ENCODE assay signal across 8 mouse cellular contexts in genomic region chr13:12589003-12589402, GRCm38 (mm10). TPM values are rescaled to one million over a fixed set of nuclear protein-coding genes. Genes with fewer than 3 reads are reported as not detected.
DNase-seq lines count a peak whose midpoint lies in the region; ATAC-seq and TF ChIP-seq lines count a peak whose summit lies in the region.

No protein-coding gene starts in this region.

- no peak overlapping the region for H3K27ac ChIP-seq in heart, embryonic 11.5 days (ENCODE audit: low read depth, low read length)
- H3K27ac ChIP-seq in ES-Bruce4 (ENCODE audit: insufficient read depth, low read length) = no peak overlapping the region
- no peak overlapping the region for H3K27ac ChIP-seq in layer of hippocampus, adult 2 months

- 1% methylated on average over 3 of the region's 3 CpGs for WGBS in heart, embryonic 11.5 days (ENCODE audit: insufficient replicate concordance)

- no peak overlapping the region for H3K9ac ChIP-seq in heart, embryonic 11.5 days (ENCODE audit: low read depth, low read length)
- no peak overlapping the region for H3K9ac ChIP-seq in ES-Bruce4 (ENCODE audit: low read depth, poor library complexity, severe bottlenecking)

- no peak for TF ChIP-seq POLR2A in ES-Bruce4 (IDR thresholded peaks at IDR 0.05; ENCODE audit: insufficient read depth, low read length)

- H3K36me3 ChIP-seq in heart, embryonic 11.5 days (ENCODE audit: control insufficient read depth, insufficient read depth, low read length) = no peaks in the 10 kb centered on the region
- H3K36me3 ChIP-seq in ES-Bruce4 (ENCODE audit: control insufficient read depth, insufficient read depth, low read length, poor library complexity, severe bottlenecking) = no peaks in the 10 kb centered on the region
- H3K36me3 ChIP-seq in splenic B cell, adult 2 months (ENCODE audit: control insufficient read depth, insufficient read depth, low read length, poor library complexity, severe bottlenecking) = peaks cover 10% of the 10 kb centered on the region

- H3K4me3 ChIP-seq in heart, embryonic 11.5 days (ENCODE audit: low read depth, low read length) = no peak overlapping the region
- H3K4me3 ChIP-seq in ES-Bruce4 (ENCODE audit: low read depth, low read length) = no peak overlapping the region
- H3K4me3 ChIP-seq in layer of hippocampus, adult 2 months = no peak overlapping the region

- peak; percentile 81 for TF ChIP-seq CTCF in ES-Bruce4 (IDR thresholded peaks at IDR 0.05; ENCODE audit: low read depth, low read length)
- peak; percentile 80 for TF ChIP-seq CTCF in layer of hippocampus, adult 2 months (conservative IDR thresholded peaks at IDR 0.05)

- no peak overlapping the region for H3K4me2 ChIP-seq in heart, embryonic 11.5 days

- no peak for TF ChIP-seq EP300 in ES-Bruce4 (IDR thresholded peaks at IDR 0.05; ENCODE audit: insufficient read depth, low read depth, low read length)

- H3K27me3 ChIP-seq in heart, embryonic 11.5 days (ENCODE audit: control insufficient read depth, insufficient read depth, low read length) = no peaks in the 10 kb centered on the region
- H3K27me3 ChIP-seq in ES-Bruce4 (ENCODE audit: control insufficient read depth, insufficient read depth, low read length, poor library complexity, severe bottlenecking) = no peaks in the 10 kb centered on the region
- H3K27me3 ChIP-seq in splenic B cell, adult 2 months (ENCODE audit: control insufficient read depth, insufficient read depth, low read length, poor library complexity, severe bottlenecking) = no peaks in the 10 kb centered on the region

- H3K4me1 ChIP-seq in heart, embryonic 11.5 days (ENCODE audit: control insufficient read depth, insufficient read depth, low read length) = no peaks in the 10 kb centered on the region
- no peaks in the 10 kb centered on the region for H3K4me1 ChIP-seq in ES-Bruce4 (ENCODE audit: control insufficient read depth, insufficient read depth, low read length)

- intact Hi-C loops in gastrocnemius, postnatal 14 days (cut with DNase I; ENCODE audit: low total_unique reads) = no loop called here

- H3K9me3 ChIP-seq in heart, embryonic 11.5 days (replicated peaks; ENCODE audit: control insufficient read depth, low read length) = no peaks in the 10 kb centered on the region
- no peaks in the 10 kb centered on the region for H3K9me3 ChIP-seq in ES-Bruce4 (replicated peaks; ENCODE audit: control insufficient read depth, insufficient read depth, low read length, poor library complexity, severe bottlenecking)

- peak; percentile 68 for DNase-seq in heart, adult 11 months
- peak; percentile 46 for DNase-seq in c-Kit-positive CD71-positive TER-119-negative erythroid progenitor cells, embryonic 14.5 days (ENCODE audit: low read depth)
- DNase-seq in gastrocnemius, postnatal 14 days = peak; percentile 31
- peak; percentile 3 to 49 for DNase-seq in layer of hippocampus, adult 2 months (ENCODE audit: low spot score in 2 of 2)
- DNase-seq in lung, postnatal 25 days (ENCODE audit: low spot score) = peak; percentile 61
- peak; percentile 91 for DNase-seq in splenic B cell, adult 2 months (ENCODE audit: low read depth, low spot score)

- no peak for ATAC-seq in heart, embryonic 11.5 days (replicated peaks; ENCODE audit: insufficient number of reproducible peaks, low FRiP score, low TSS enrichment)

RNA-seq across cellular contexts. Expression of gene Ero1lb, which starts 23.3 kb away (rescaled TPM):
- 7.2 and 7.7 TPM in 2 replicates for polyA plus RNA-seq in heart, embryonic 11.5 days (2014; fragmentation: Nextera tagmentation; extraction: Ambion mirVana)
- polyA plus RNA-seq in ES-Bruce4 (2011; ENCODE audit: insufficient read depth, insufficient read length, low read depth, missing spikeins) = 6.4 and 7.6 TPM in 2 replicates
- total RNA-seq in gastrocnemius, postnatal 14 days (2021) = 1 to 10 TPM in 1 of 2 experiments, under 1 TPM in 1; 0.66 to 1.2 TPM
- total RNA-seq in layer of hippocampus, adult 2 months (2021) = 10 to 100 TPM; 12.4 to 14.8 TPM

Comparison
In these comparisons a context has a peak if more than half of its experiments do, and no peak if none do; other contexts are left out.
1. DNase-seq: peak in every context shown above with its lines; median percentile 91 in splenic B cell, adult 2 months; 68 in heart, adult 11 months; 61 in lung, postnatal 25 days; 46 in c-Kit-positive CD71-positive TER-119-negative erythroid progenitor cells, embryonic 14.5 days; 31 in gastrocnemius, postnatal 14 days; 26 in layer of hippocampus, adult 2 months.
2. RNA of gene Ero1lb, which starts 23.3 kb away (total RNA-seq): 12.4 to 14.8 TPM in layer of hippocampus, adult 2 months; 0.66 to 1.2 TPM in gastrocnemius, postnatal 14 days; every median in the first group is over 4 times any median in the second.